Mouse (Mus musculus) spleen, adult 18-20 months (tissue): ENCODE results near the gene Ccdc186.
"Not testable (repeated sequence)": the region's sequence is repeated elsewhere in the genome, so short reads cannot be mapped to it uniquely, and the experiment has no call there.

Source experiments
- DNase-seq, 2 experiments: peaks; one replicate each; pipeline ENCODE4 v3.0.0; 2022; ENCODE audit warnings: mixed read lengths in 2 of 2

Gene Ccdc186

GRCm38 (mm10) chr19:56800930-56801655 lies 20.9 kb downstream of the Ccdc186 start:
- DNase-seq: no peak

GRCm38 (mm10) chr19:56800226-56800625 lies 21.8 kb downstream of the Ccdc186 start:
- DNase-seq: no peak

- DNase-seq: peak in 1 of 2 experiments; percentile 25
Observed at GRCm38 (mm10) chr19:56797376-56797775, 24.6 kb downstream of the Ccdc186 start.

- no peak for DNase-seq
Observed at GRCm38 (mm10) chr19:56788952-56789351, 33.0 kb downstream of the Ccdc186 start.

GRCm38 (mm10) chr19:56787911-56788310 lies 34.1 kb downstream of the Ccdc186 start:
- DNase-seq: no peak

- DNase-seq: not testable (repeated sequence)
Observed at GRCm38 (mm10) chr19:56778532-56778931, 43.5 kb downstream of the Ccdc186 start.

- DNase-seq: peak in 1 of 2 experiments; percentile 13
Observed at GRCm38 (mm10) chr19:56776719-56777382, 45.1 kb downstream of the Ccdc186 start.

- DNase-seq: no peak
Observed at GRCm38 (mm10) chr19:56775893-56776718, 45.9 kb downstream of the Ccdc186 start.

- DNase-seq: no peak
Observed at GRCm38 (mm10) chr19:56774971-56775892, 46.8 kb downstream of the Ccdc186 start.

GRCm38 (mm10) chr19:56774408-56774962 lies 47.5 kb downstream of the Ccdc186 start:
- DNase-seq: peak in 1 of 2 experiments; percentile 33

GRCm38 (mm10) chr19:56773393-56773971 lies 48.5 kb downstream of the Ccdc186 start:
- no peak for DNase-seq

GRCm38 (mm10) chr19:56772158-56772557 lies 49.8 kb downstream of the Ccdc186 start:
- no peak for DNase-seq

- DNase-seq: no peak
Observed at GRCm38 (mm10) chr19:56769024-56769423, 53.0 kb downstream of the Ccdc186 start.

- DNase-seq: no peak
Observed at GRCm38 (mm10) chr19:56762686-56763085, 59.3 kb downstream of the Ccdc186 start.

GRCm38 (mm10) chr19:56761727-56762126 lies 60.3 kb downstream of the Ccdc186 start:
- no peak for DNase-seq

- no peak for DNase-seq
Observed at GRCm38 (mm10) chr19:56761096-56761495, 60.9 kb downstream of the Ccdc186 start.

- DNase-seq: no peak
Observed at GRCm38 (mm10) chr19:56760306-56760940, 61.6 kb downstream of the Ccdc186 start.

GRCm38 (mm10) chr19:56759740-56760139 lies 62.2 kb downstream of the Ccdc186 start:
- no peak for DNase-seq

- DNase-seq: no peak
Observed at GRCm38 (mm10) chr19:56758311-56758710, 63.7 kb downstream of the Ccdc186 start.

GRCm38 (mm10) chr19:56756412-56756811 lies 65.6 kb downstream of the Ccdc186 start:
- peak in 1 of 2 experiments; percentile 4 for DNase-seq

GRCm38 (mm10) chr19:56754456-56754855 lies 67.5 kb downstream of the Ccdc186 start:
- not testable (repeated sequence) for DNase-seq
